Mouse (Mus musculus) small intestine, adult 2 months (tissue): Measurements from ENCODE around the gene Polr3gl. TPM values are rescaled to one million over a fixed set of nuclear protein-coding genes. Genes with fewer than 3 reads are reported as not detected.

Experiments used
- H3K27ac ChIP-seq: fragments of 200-500 bp; 2 replicates; pipeline ENCODE4 v1.5.1; 2012; ENCODE audit warnings: low read depth, low read length, control low read depth, inconsistent platforms; ENCODE audit not compliant: insufficient read depth
- H3K27me3 ChIP-seq: fragments of 200-500 bp; 2 replicates; pipeline ENCODE4 v1.6.1; 2012; ENCODE audit warnings: mild to moderate bottlenecking, moderate library complexity, low read length, inconsistent platforms; ENCODE audit not compliant: control insufficient read depth, insufficient read depth
- H3K36me3 ChIP-seq: fragments of 200-500 bp; 2 replicates; pipeline ENCODE4 v1.6.1; 2012; ENCODE audit warnings: mild to moderate bottlenecking, low read length, control low read depth, inconsistent platforms; ENCODE audit not compliant: control insufficient read depth, insufficient read depth
- H3K4me1 ChIP-seq: fragments of 200-500 bp; 2 replicates; pipeline ENCODE4 v1.6.1; 2012; ENCODE audit warnings: low read length, inconsistent platforms, mixed read lengths; ENCODE audit not compliant: control insufficient read depth, insufficient read depth, insufficient read length
- H3K4me3 ChIP-seq: fragments of 200-500 bp; 2 replicates; pipeline ENCODE4 v1.5.1; 2012; ENCODE audit warnings: low read depth, mild to moderate bottlenecking, control low read depth, inconsistent platforms, low read length, moderate library complexity
- CTCF ChIP-seq: fragments of 200-500 bp; IDR thresholded peaks from 2 replicates; pipeline ENCODE4 v1.5.1; 2012; ENCODE audit warnings: low read depth, mild to moderate bottlenecking, control low read depth, inconsistent platforms, low read length, moderate library complexity, mixed read lengths; ENCODE audit not compliant: insufficient replicate concordance, insufficient read length; ENCODE audit errors: extremely low read depth
- POLR2A ChIP-seq: fragments of 200-500 bp; IDR thresholded peaks from 2 replicates; pipeline ENCODE4 v1.6.1; 2012; ENCODE audit warnings: low read depth, mild to moderate bottlenecking, control low read depth, inconsistent platforms, low read length, moderate library complexity
- WGBS: fragments of 180-500 bp; shearing (Covaris S2); methylation state at CpG from one replicate; pipeline ENCODE4 v1.1.7; 2018; 5-methylcytosine and 5-hydroxymethylcytosine counted together
- polyA plus RNA-seq: library from polyadenylated mRNA; depleted of rRNA; stranded (reverse); fragments of >200 nt; gene quantifications from 2 replicates; pipeline ENCODE4 v1.2.3, GENCODE M21; 2012

Polr3gl gene
- polyA plus RNA-seq, 1 experiment, result 7.9 TPM

GRCm38 (mm10) chr3:96558668-96559196 lies 35.2 kb downstream of the Polr3gl start:
- H3K4me3 ChIP-seq, result peak overlapping the region; percentile 81
- H3K27me3 ChIP-seq, result no peaks in the 10 kb centered on the region
- TF ChIP-seq CTCF (no peak), POLR2A (no peak)
- 1% methylated on average over 10 of the region's 10 CpGs for WGBS
- peak overlapping the region; percentile 96 for H3K27ac ChIP-seq
- H3K4me1 ChIP-seq, result peaks cover 6% of the 10 kb centered on the region; the same call in 1 of the 2 replicates
- H3K36me3 ChIP-seq, result peaks cover 32% of the 10 kb centered on the region

GRCm38 (mm10) chr3:96558159-96558558 lies 35.8 kb downstream of the Polr3gl start:
- peak overlapping the region; percentile 96 for H3K27ac ChIP-seq
- H3K27me3 ChIP-seq, result no peaks in the 10 kb centered on the region
- H3K4me1 ChIP-seq, result peaks cover 7% of the 10 kb centered on the region
- peaks cover 32% of the 10 kb centered on the region for H3K36me3 ChIP-seq
- TF ChIP-seq POLR2A, result no peak
- TF ChIP-seq CTCF, result 0 out of 2 replicates have a peak, but pooled peaks have one; percentile 1
- H3K4me3 ChIP-seq, result peak overlapping the region; percentile 81
- WGBS, result under 1% methylated on average over 17 of the region's 17 CpGs

- H3K36me3 ChIP-seq, result peaks cover 32% of the 10 kb centered on the region
- no peaks in the 10 kb centered on the region for H3K27me3 ChIP-seq
- H3K27ac ChIP-seq, result peak within 1 kb of the TSS; percentile 99
- H3K4me1 ChIP-seq, result peaks cover 7% of the 10 kb centered on the region
- H3K4me3 ChIP-seq, result peak within 1 kb of the TSS; percentile 81
- WGBS, result under 1% methylated on average over 26 of the region's 26 CpGs
- TF ChIP-seq POLR2A (peak; percentile 100), CTCF (0 out of 2 replicates have a peak, but pooled peaks have one; percentile 1)
Measured at GRCm38 (mm10) chr3:96557694-96558093, 36.3 kb downstream of the Polr3gl start, which contains the start of gene Txnip. Txnip (plus strand) TSS chr3:96557957.

DNA sequence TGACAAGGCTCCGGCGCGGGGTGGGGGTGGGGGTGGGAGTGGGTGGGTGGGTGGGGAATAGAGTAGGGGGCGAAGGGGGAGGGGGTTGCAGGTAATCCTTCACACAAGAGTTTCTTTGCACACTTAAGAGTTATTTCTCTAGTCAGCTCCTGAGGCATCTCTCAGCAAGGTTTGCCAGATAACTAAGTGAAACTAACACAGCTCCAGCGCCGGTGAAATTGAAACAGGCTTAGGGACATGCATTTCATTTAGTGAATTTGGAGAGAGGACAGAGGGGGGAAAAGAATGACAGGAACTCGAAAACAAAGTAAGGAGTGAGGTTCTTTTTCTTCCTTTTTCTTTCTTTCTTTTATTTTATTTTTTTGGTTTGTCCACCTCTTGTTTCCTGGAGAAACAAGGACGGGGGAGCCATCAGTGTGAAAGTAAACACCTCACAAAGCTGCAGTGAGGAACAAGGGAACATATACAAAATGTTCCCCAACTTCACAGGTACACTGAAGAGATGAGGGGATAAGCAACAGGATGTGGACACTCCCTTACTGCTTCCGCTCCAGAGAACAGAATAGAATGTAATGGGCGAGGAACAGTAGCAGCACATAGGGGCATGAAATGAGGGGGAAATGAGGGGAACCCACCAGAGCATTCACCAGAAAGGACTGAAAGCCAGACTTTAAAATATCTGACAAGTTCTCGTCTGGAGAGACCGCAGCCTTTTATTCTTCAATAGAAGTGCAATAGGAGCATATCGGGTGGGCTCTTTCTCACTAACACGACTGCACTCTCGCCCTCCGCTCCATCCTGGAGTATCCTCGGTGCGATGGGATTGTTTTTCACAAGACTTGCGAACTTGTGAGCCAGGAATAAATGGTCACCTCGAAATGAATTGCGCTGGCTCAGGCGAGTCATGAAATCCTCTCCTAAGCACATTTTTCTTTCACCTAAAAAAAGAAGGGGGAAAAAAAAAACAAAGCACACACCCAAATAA lies 37.0 kb downstream of the Polr3gl start:
- 1% methylated on average over 22 of the region's 22 CpGs for WGBS
- H3K27me3 ChIP-seq, result no peaks in the 10 kb centered on the region
- H3K27ac ChIP-seq, result peak overlapping the region; percentile 99
- H3K36me3 ChIP-seq, result peaks cover 31% of the 10 kb centered on the region
- peaks cover 7% of the 10 kb centered on the region for H3K4me1 ChIP-seq
- no peak for TF ChIP-seq CTCF
- no peak for TF ChIP-seq POLR2A
- peak overlapping the region; percentile 66 for H3K4me3 ChIP-seq

DNA sequence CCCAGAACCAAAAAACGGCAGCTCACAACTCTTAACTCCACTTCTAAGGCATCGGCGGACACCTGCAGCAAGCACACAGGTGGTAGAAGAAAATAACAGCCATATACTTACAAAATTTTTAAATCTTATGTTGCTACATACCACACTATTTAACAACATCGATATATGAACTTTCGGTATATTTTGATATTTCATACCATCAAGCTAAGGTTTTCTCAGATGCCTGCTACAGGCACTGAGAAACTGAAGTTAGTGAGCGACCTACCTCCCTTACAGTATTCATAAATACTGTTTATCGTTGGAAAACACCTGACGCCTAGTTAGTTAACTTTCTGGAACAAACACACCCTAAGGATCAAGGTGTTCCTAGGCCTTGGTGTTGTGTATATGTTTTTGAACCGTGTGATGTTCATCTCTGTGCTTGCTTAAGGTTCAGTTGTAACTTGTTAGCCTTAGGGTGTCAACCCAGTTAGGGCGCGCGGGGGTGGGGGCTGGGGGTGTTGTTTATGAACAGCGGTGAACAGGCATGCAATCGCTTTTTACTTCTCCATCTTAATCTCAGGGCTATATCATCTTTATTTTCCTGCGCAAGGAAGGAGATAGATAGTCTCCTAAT lies 37.9 kb downstream of the Polr3gl start:
- H3K27me3 ChIP-seq, result no peaks in the 10 kb centered on the region
- TF ChIP-seq POLR2A, result no peak
- TF ChIP-seq CTCF, result no peak
- peak overlapping the region; percentile 95 for H3K27ac ChIP-seq
- peaks cover 10% of the 10 kb centered on the region for H3K4me1 ChIP-seq
- no peak overlapping the region for H3K4me3 ChIP-seq
- WGBS, result 25% methylated on average over 15 of the region's 15 CpGs
- H3K36me3 ChIP-seq, result peaks cover 25% of the 10 kb centered on the region

- H3K4me3 ChIP-seq, result no peak overlapping the region
- 13% methylated on average over 12 of the region's 12 CpGs for WGBS
- H3K27ac ChIP-seq, result peak overlapping the region; percentile 95
- H3K27me3 ChIP-seq, result no peaks in the 10 kb centered on the region
- H3K36me3 ChIP-seq, result peaks cover 15% of the 10 kb centered on the region
- H3K4me1 ChIP-seq, result peaks cover 10% of the 10 kb centered on the region
- TF ChIP-seq CTCF, result no peak
- TF ChIP-seq POLR2A, result no peak; the same call in 1 of the 2 replicates
Measured at GRCm38 (mm10) chr3:96555041-96555596, 38.9 kb downstream of the Polr3gl start.
